Mouse (Mus musculus) forebrain, embryonic 12.5 days (tissue): ENCODE data around the gene Itprip. TPM values are rescaled to one million over a fixed set of nuclear protein-coding genes. Genes with fewer than 3 reads are reported as not detected.
A peak's percentile ranks its signal among the peaks of the same experiment; 100 is the strongest.

ENCODE experiments used
- ATAC-seq: fragments of 200-750 bp; cut with Nextera tagmentation; 2 replicates; pipeline ENCODE4 v1.8.0; 2017; ENCODE audit warnings: moderate TSS enrichment; ENCODE audit not compliant: low FRiP score
- H3K27ac ChIP-seq: fragments of 300-500 bp; sonication (generic); 2 replicates; pipeline ENCODE4 v1.5.1; 2016; ENCODE audit warnings: mild to moderate bottlenecking
- H3K27me3 ChIP-seq: fragments of 300-500 bp; sonication (generic); 2 replicates; pipeline ENCODE4 v1.6.1; 2016; ENCODE audit warnings: mild to moderate bottlenecking
- H3K36me3 ChIP-seq: fragments of 300-500 bp; sonication (generic); replicated peaks from 2 replicates; pipeline ENCODE4 v1.6.1; 2016; ENCODE audit warnings: mild to moderate bottlenecking
- H3K4me1 ChIP-seq: fragments of 300-500 bp; sonication (generic); 2 replicates; pipeline ENCODE4 v1.6.1; 2016
- H3K4me2 ChIP-seq: fragments of 300-500 bp; sonication (generic); 2 replicates; pipeline ENCODE4 v1.6.1; 2016; ENCODE audit warnings: mild to moderate bottlenecking, moderate library complexity
- H3K4me3 ChIP-seq: fragments of 300-500 bp; sonication (generic); replicated peaks from 2 replicates; pipeline ENCODE4 v1.5.1; 2016; ENCODE audit warnings: mild to moderate bottlenecking
- H3K9ac ChIP-seq: fragments of 300-500 bp; sonication (generic); 2 replicates; pipeline ENCODE4 v1.6.1; 2016; ENCODE audit warnings: mild to moderate bottlenecking
- H3K9me3 ChIP-seq: fragments of 300-500 bp; sonication (generic); 2 replicates; pipeline ENCODE4 v1.6.1; 2016
- WGBS: fragments of 180-500 bp; shearing (Covaris S2); methylation state at CpG from one replicate; pipeline ENCODE4 v1.1.7; 2016; 5-methylcytosine and 5-hydroxymethylcytosine counted together
- polyA plus RNA-seq: library from polyadenylated mRNA; unstranded; fragments of >200 nt; fragmentation: Nextera tagmentation; extraction: Ambion mirVana; gene quantifications from 2 replicates; pipeline ENCODE4 v1.2.1, GENCODE M21; 2016

Itprip gene
- polyA plus RNA-seq, 1 experiment from 2014 or later: 17.9 TPM

DNA sequence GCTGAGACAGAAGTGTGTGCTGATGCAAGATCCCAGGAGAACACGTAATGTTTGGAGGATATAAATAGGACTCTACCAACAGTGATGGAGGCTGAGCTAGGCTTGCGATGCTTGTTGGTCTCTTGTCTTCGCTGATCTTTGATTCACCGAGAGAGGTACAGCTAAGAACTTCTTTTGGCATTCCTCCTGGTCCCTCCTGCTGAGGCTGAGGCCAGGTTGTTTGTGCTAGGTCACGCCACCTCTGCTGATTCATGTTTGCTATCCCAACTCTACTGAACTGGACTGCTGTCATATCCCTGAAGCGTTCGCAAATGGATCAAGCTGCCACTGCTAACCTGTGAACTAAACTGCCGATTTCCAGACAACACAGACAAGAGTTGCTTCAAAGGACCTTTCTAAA lies 15.0 kb upstream of the Itprip start:
- WGBS: 93% methylated on average over 8 of the region's 8 CpGs
- H3K4me3 ChIP-seq: no peak overlapping the region

DNA sequence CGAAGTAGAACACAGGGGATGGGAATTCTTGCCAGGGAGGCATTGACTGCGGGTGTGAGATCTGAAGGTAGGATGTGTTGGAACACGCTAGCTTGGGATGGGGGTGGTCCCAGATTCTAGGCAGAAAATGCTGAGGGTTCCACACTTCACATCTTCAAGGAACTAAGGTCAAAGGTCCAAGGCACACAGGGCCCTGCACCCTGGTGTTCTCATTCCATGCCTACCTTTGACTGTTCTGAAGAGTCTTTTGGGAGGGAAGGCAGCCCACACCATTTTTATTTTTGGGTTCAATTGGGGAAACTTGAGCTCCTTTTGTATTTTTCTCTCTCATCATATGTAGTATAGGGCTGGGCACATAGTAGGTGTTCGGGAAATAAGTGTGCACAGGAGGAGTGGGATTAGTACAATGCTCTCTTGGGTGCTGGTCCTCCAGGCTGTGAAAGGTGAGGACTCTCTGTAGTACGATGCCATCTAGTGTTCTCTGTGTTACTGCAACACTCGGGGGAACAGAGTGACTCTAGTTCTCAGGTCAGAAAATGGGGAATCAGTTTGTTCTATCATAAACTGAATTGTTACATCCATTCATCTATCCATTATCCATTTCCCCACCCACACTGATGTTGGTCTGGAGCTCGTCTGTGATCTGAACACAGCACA lies 13.0 kb upstream of the Itprip start:
- Histone ChIP-seq H3K9ac (no peak overlapping the region), H3K27me3 (no peaks in the 10 kb centered on the region), H3K27ac (no peak overlapping the region), H3K4me3 (no peak overlapping the region), H3K36me3 (no peaks in the 10 kb centered on the region), H3K9me3 (no peaks in the 10 kb centered on the region), H3K4me2 (no peak overlapping the region), H3K4me1 (0 out of 2 replicates have a peak, but pooled peaks cover 3% of the 10 kb centered on the region)
- WGBS: 44% methylated on average over 7 of the region's 7 CpGs
- peak; percentile 70 for ATAC-seq

More for the DNA sequence above, 15.0 kb upstream of the Itprip start:
- Histone ChIP-seq H3K36me3 (no peaks in the 10 kb centered on the region), H3K4me2 (no peak overlapping the region), H3K27me3 (peaks cover 3% of the 10 kb centered on the region; the same call in 1 of the 2 replicates), H3K9me3 (no peaks in the 10 kb centered on the region), H3K4me1 (peaks cover 17% of the 10 kb centered on the region; the same call in 1 of the 2 replicates), H3K27ac (no peak overlapping the region), H3K9ac (no peak overlapping the region)
- no peak for ATAC-seq

DNA sequence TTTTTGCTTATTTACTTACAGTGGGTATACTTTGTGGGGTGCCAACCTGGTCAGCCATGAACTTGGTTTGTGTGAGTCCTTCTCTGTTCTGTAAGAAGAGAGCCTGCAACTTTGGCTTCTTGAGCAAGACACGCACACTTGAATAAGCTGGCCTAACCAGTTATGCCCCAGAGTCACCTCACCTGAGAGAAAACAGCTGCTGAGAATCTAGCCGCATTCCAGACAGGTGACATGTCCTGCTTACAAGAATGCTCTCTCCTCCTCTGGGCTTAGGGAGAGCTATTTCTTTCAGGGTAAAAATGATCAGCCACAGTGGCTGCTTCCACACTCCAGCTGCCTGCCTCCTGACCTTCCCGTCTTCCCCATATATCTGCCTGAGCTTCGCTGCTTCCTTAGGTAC lies 9.9 kb upstream of the Itprip start:
- no peak overlapping the region for H3K4me2 ChIP-seq
- no peak for ATAC-seq
- H3K27ac ChIP-seq: no peak overlapping the region
- WGBS: 91% methylated on average over 4 of the region's 4 CpGs
- no peak overlapping the region for H3K9ac ChIP-seq
- H3K4me1 ChIP-seq: no peaks in the 10 kb centered on the region
- no peaks in the 10 kb centered on the region for H3K36me3 ChIP-seq
- H3K27me3 ChIP-seq: no peaks in the 10 kb centered on the region
- peaks cover 3% of the 10 kb centered on the region; the same call in 1 of the 2 replicates for H3K9me3 ChIP-seq
- no peak overlapping the region for H3K4me3 ChIP-seq

DNA sequence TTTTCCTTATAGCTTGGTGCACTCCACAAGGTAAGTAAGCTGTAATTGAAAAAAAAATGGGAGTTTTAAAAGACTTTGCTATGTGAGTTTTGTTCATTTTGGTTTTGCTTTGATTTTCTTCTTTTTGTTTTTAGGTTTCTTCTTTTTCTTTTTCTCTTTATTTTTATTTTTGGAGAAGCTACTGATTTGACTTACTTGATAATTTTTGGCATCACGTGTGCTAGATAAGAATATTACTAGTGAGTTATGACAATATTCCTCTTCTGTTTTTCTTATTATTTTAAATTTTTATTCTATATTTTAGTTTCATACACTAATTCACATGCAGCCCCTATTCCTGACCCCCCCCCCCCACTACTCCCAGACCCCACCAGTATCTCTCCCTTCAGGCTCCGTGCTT lies 7.9 kb upstream of the Itprip start:
- H3K36me3 ChIP-seq: no peaks in the 10 kb centered on the region
- peaks cover 3% of the 10 kb centered on the region; the same call in 1 of the 2 replicates for H3K9me3 ChIP-seq
- H3K27ac ChIP-seq: no peak overlapping the region
- H3K9ac ChIP-seq: no peak overlapping the region
- no peak for ATAC-seq
- H3K4me1 ChIP-seq: no peaks in the 10 kb centered on the region
- no peak overlapping the region for H3K4me3 ChIP-seq
- no peak overlapping the region for H3K4me2 ChIP-seq
- H3K27me3 ChIP-seq: no peaks in the 10 kb centered on the region
- 80% methylated on average over 2 of the region's 2 CpGs for WGBS

DNA sequence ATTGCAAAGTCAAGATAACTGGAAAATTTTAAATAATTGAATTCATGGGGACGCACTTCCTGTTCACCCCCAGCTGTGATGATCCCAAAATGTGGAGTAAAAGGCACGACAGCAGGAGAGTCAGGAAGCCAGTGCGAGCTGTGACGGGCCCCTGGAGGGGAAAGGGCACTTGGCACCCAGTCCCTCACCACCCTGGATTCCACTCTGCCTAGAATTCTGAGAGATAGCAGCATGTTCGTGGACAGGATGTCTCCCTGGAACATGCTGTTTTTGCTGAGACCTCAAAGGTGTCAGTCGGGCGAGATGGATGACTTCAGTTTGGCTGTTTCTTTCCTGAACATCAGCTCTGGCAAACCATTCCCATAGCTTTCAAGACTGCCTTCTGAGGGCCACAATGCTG lies 6.7 kb upstream of the Itprip start:
- Histone ChIP-seq H3K4me2 (no peak overlapping the region), H3K27me3 (no peaks in the 10 kb centered on the region), H3K36me3 (no peaks in the 10 kb centered on the region), H3K4me1 (no peaks in the 10 kb centered on the region), H3K27ac (no peak overlapping the region), H3K9ac (no peak overlapping the region), H3K9me3 (peaks cover 3% of the 10 kb centered on the region; the same call in 1 of the 2 replicates), H3K4me3 (no peak overlapping the region)
- ATAC-seq: no peak
- 90% methylated on average over 7 of the region's 7 CpGs for WGBS

DNA sequence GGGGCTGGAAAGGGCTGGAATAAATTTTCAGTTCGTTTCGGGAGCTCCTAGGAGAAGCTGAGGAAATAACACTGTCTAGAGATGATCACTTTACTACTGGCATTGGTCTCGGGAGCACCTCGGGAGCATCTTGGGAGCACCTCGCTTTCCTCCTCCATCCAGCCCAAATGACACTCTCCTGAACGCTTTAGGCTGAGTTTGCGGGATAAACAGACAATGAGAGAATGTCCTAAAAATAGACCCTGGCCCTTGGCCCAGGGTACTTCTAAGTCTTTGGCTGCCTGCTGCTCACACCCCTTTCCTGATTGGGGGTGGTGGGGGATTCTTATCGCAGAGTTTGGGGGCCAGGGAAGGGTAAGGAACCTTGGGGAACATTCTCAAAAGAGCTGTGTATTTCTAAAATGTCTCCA lies 872 bp upstream of the Itprip start:
- no peaks in the 10 kb centered on the region for H3K27me3 ChIP-seq
- no peaks in the 10 kb centered on the region for H3K36me3 ChIP-seq
- H3K4me3 ChIP-seq: peak overlapping the region; percentile 78
- ATAC-seq: no peak
- peak overlapping the region; percentile 78 for H3K9ac ChIP-seq
- peak overlapping the region; percentile 66 for H3K4me2 ChIP-seq
- peak overlapping the region; percentile 89 for H3K27ac ChIP-seq
- H3K4me1 ChIP-seq: peaks cover 27% of the 10 kb centered on the region
- 7% methylated on average over 8 of the region's 8 CpGs for WGBS
- no peaks in the 10 kb centered on the region for H3K9me3 ChIP-seq

DNA sequence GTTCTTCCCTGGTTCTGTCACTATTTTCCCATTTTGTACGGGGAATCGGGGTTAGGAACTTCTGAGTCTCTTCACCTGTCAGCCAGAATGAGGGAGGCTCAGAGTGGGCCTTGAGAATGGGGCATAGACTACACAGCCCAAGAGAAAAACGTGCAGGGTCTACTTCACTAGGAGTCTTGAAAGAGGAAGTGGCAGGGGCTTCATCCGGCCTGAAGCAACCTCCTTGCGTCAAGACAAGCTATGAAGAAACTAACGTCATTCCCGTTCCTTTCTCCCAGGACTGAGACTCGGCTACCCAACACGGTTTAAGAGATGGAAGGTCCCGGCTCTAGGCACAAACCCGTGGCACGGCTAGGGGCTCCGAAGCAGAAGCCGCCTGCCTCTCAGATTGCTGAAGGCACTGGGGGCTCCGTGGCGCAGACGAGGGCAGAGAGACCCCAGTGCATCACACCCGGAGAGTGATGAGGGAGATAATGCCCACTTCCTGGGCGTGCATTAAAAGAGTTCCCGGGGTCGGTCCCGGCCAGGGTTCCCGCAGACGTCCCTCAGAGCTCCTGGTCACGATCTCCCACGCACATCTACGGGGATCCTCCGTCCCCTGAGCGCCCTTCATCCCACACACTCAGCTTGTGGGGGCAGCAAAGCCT lies 521 bp downstream of the Itprip start:
- Histone ChIP-seq H3K4me2 (peak overlapping the region; percentile 66), H3K9me3 (no peaks in the 10 kb centered on the region), H3K4me3 (peak overlapping the region; percentile 78), H3K9ac (peak overlapping the region; percentile 78), H3K36me3 (no peaks in the 10 kb centered on the region), H3K27ac (peak overlapping the region; percentile 89), H3K27me3 (no peaks in the 10 kb centered on the region), H3K4me1 (peaks cover 27% of the 10 kb centered on the region)
- WGBS: under 1% methylated on average over 29 of the region's 29 CpGs
- peak; percentile 39 for ATAC-seq

DNA sequence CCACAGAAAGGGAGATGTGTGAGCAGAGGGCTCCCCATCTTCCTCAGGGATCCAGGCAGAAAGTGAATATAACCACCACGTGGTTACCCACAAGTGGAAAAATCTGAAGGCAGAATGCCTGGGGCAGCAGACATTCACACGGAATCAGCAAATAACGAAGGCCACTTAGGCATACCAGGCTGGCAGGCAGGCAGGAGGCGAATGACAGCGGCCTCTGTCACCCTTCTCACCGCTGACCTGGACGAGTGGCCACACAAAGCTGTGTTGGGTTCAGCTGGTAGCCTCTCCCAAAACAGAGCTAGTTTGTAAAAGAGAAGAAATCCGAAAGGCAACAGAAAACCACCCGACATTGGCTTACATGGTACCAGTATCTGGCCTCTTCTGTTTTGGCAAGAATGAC lies 1.1 kb downstream of the Itprip start:
- Histone ChIP-seq H3K9ac (peak overlapping the region; percentile 78), H3K4me3 (peak overlapping the region; percentile 78), H3K27ac (peak overlapping the region; percentile 27; the same call in 1 of the 2 replicates), H3K36me3 (no peaks in the 10 kb centered on the region), H3K4me2 (peak overlapping the region; percentile 66), H3K27me3 (no peaks in the 10 kb centered on the region), H3K4me1 (peaks cover 27% of the 10 kb centered on the region), H3K9me3 (no peaks in the 10 kb centered on the region)
- 8% methylated on average over 9 of the region's 9 CpGs for WGBS
- ATAC-seq: no peak

DNA sequence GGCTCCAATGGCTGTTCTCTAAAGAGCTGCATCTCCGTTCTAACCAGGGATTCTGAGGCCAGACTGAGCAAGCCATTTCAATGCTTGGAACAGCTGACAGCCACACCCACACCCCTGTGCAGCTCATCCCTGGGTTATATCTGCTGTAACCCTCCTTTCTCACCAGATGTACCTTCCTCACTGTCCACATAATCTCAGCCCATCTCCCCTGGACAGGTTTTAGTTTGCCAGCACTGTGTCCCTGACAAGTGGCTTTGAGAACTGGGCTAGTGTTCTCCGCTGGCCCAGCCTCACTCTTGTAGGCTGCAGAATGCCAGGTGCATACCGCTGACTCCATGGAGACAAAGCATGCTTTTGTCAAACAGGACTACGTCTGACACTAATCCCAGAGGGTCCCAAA lies 1.7 kb downstream of the Itprip start:
- 4% methylated on average over 4 of the region's 4 CpGs for WGBS
- H3K9me3 ChIP-seq: no peaks in the 10 kb centered on the region
- H3K4me1 ChIP-seq: peaks cover 27% of the 10 kb centered on the region
- no peaks in the 10 kb centered on the region for H3K27me3 ChIP-seq
- H3K4me3 ChIP-seq: peak overlapping the region; percentile 78
- peak overlapping the region; percentile 78 for H3K9ac ChIP-seq
- ATAC-seq: no peak
- no peak overlapping the region for H3K27ac ChIP-seq
- H3K4me2 ChIP-seq: peak overlapping the region; percentile 66
- no peaks in the 10 kb centered on the region for H3K36me3 ChIP-seq

DNA sequence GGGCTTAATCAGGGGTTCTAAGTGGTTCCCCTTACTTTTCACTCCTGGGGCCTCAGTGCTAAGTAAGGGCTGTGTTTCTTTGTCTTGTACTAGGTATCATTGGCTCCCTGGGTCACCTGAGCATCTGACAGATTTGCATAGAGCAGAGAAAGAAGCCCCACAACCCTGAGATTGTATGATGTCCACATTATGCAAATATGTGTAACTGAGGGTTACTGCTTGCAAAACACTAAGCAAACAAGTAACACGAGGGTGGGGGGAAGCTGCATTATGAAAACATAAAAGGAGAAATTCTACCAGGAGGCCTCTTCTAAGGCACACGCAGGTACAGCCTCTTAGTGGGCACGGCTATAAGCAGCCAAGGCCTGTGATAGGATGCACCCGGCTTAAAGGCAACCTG lies 3.8 kb downstream of the Itprip start:
- Histone ChIP-seq H3K27ac (no peak overlapping the region), H3K4me2 (no peak overlapping the region), H3K4me1 (peaks cover 33% of the 10 kb centered on the region), H3K9me3 (no peaks in the 10 kb centered on the region), H3K27me3 (no peaks in the 10 kb centered on the region), H3K9ac (no peak overlapping the region), H3K4me3 (no peak overlapping the region), H3K36me3 (0 out of 2 replicates have a peak, but pooled peaks cover 7% of the 10 kb centered on the region)
- WGBS: 78% methylated on average over 4 of the region's 4 CpGs
- ATAC-seq: no peak

DNA sequence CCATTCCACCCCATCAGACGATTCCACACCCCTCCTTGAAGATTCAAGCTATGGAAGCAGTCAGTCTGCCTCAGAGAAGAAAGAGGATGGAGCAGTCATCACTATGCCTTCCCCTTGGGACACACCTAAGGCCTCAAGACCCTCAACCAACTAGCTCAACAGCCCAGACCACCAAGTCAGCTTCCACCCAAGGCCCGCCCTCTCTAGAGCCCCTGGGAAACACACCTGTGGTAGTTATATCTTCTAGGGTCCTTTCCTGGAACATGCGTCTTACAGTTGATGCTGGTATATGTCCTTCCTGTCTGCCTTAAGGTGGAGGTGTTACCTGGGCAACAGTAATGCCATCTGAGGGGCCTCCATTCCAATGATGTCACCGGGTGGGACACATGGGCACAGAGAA lies 4.9 kb downstream of the Itprip start:
- no peak for ATAC-seq
- H3K4me1 ChIP-seq: peaks cover 37% of the 10 kb centered on the region

DNA sequence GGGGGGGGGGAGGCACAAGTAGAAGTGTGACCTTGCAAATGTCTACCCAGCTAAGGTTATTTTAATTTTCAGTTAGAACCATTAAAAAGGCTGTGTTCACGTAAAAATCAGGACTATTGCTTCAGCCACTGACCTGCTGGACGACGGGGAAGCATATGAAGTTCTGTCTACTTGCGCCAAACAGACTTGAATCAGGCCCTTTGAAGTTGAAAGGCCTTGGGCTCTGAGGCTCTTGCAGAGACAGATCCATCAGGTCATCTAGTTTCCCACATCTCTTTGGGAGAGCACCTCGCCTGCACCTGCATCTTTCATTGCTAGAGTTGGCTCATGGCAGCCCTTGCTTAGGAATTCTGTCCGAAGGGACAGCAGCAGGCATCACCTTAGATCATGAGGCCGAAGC lies 5.8 kb downstream of the Itprip start:
- no peak overlapping the region for H3K9ac ChIP-seq
- no peaks in the 10 kb centered on the region for H3K27me3 ChIP-seq
- no peaks in the 10 kb centered on the region for H3K9me3 ChIP-seq
- no peak for ATAC-seq
- no peak overlapping the region for H3K27ac ChIP-seq
- no peak overlapping the region for H3K4me3 ChIP-seq
- H3K4me2 ChIP-seq: no peak overlapping the region
- peaks cover 44% of the 10 kb centered on the region for H3K4me1 ChIP-seq
- H3K36me3 ChIP-seq: 0 out of 2 replicates have a peak, but pooled peaks cover 7% of the 10 kb centered on the region
- WGBS: 89% methylated on average over 7 of the region's 7 CpGs

More for the DNA sequence above, 4.9 kb downstream of the Itprip start:
- 0 out of 2 replicates have a peak, but pooled peaks cover 7% of the 10 kb centered on the region for H3K36me3 ChIP-seq
- no peak overlapping the region for H3K9ac ChIP-seq
- no peaks in the 10 kb centered on the region for H3K27me3 ChIP-seq
- no peak overlapping the region for H3K27ac ChIP-seq
- WGBS: 94% methylated on average over 4 of the region's 4 CpGs
- no peaks in the 10 kb centered on the region for H3K9me3 ChIP-seq
- H3K4me3 ChIP-seq: no peak overlapping the region
- H3K4me2 ChIP-seq: no peak overlapping the region
